Mouse (Mus musculus): ENCODE measurements around the gene Klhl33. TPM values are rescaled to one million over a fixed set of nuclear protein-coding genes. Genes with fewer than 3 reads are reported as not detected.
"Not testable (repeated sequence)": the region's sequence is repeated elsewhere in the genome, so short reads cannot be mapped to it uniquely, and the experiment has no call there.

Gene Klhl33
- polyA plus RNA-seq, 1 experiment from 2014 or later: 0.09 TPM

DNA sequence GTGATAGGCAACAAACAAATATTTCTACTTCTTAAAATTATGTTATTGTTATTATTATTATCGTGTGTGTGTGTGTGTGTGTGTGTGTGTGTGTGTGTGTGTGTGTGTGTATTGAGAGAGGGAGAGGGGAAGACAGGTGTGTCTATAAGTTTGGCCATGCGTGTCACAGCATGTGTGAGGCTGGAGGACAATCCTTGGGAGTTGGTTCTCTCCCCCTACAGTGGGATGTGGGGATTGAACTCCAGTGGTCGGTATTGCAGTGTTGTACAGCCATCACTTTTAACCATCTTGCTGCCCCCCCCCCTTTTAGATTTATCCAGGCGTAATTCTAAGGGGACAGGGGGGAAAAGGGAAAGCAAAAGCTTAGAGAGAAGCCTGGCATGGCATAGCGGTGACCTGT, 28.7 kb downstream of the Klhl33 start:
- no peak overlapping the region for H3K4me3 ChIP-seq
- WGBS: 84% methylated on average over 5 of the region's 5 CpGs
- no peak overlapping the region for H3K27ac ChIP-seq
- H3K4me1 ChIP-seq: peaks cover 13% of the 10 kb centered on the region
- no peaks in the 10 kb centered on the region for H3K9me3 ChIP-seq
- H3K36me3 ChIP-seq (replicated peaks): no peaks in the 10 kb centered on the region
- H3K27me3 ChIP-seq (ENCODE audit: poor library complexity, severe bottlenecking): no peaks in the 10 kb centered on the region
- DNase-seq (ENCODE audit: extremely low spot score, low spot score): no peak

DNA sequence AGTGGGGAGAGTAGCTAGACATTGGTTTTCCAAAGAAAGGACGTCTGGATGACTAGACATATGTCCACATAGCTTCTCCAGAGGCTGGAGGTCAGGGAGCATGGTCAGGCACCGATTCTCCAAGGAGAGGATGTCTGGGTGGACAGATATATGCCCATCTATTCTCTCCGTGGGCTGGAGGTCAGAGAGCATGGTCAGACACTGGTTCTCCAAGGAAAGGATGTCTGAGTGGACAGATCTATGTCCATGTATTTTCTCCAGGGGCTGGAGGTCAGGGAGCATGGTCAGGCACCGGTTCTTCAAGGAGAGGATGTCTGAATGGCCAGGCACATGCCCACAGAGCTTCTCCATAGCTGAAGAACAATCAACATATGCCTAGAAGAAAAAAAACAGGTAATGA, 29.1 kb downstream of the Klhl33 start:
- DNase-seq (ENCODE audit: extremely low spot score, low spot score): no peak
- Histone ChIP-seq H3K4me1 (peaks cover 13% of the 10 kb centered on the region), H3K36me3 (replicated peaks) (no peaks in the 10 kb centered on the region), H3K27me3 (ENCODE audit: poor library complexity, severe bottlenecking) (no peaks in the 10 kb centered on the region), H3K9me3 (no peaks in the 10 kb centered on the region), H3K27ac (no peak overlapping the region), H3K4me3 (no peak overlapping the region)
- 72% methylated on average over 4 of the region's 4 CpGs for WGBS

DNA sequence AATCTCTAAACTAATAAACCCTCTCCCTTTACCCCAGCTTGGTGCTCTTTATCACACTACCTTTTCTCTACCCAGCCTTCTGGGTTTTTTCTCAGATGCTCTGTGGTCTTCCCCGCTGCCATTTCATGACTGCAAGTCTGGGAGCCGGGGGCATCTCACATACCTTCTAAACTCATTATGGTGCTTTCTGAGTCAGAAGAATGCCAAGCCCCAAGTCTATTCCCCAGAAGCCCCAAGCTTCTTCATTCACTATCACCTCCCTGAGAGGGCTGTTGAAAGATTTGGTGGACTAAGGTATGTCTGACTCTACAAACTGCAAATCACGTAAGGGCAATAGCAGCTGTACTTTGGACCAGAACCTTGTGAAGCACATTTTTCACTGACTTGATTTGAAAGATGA, 30.3 kb downstream of the Klhl33 start:
- Histone ChIP-seq H3K4me3 (no peak overlapping the region), H3K27ac (no peak overlapping the region), H3K27me3 (ENCODE audit: poor library complexity, severe bottlenecking) (no peaks in the 10 kb centered on the region), H3K9me3 (no peaks in the 10 kb centered on the region), H3K36me3 (replicated peaks) (peaks cover 9% of the 10 kb centered on the region), H3K4me1 (peaks cover 13% of the 10 kb centered on the region)
- no peak for DNase-seq (ENCODE audit: extremely low spot score, low spot score)
- WGBS: 88% methylated on average over 3 of the region's 3 CpGs

DNA sequence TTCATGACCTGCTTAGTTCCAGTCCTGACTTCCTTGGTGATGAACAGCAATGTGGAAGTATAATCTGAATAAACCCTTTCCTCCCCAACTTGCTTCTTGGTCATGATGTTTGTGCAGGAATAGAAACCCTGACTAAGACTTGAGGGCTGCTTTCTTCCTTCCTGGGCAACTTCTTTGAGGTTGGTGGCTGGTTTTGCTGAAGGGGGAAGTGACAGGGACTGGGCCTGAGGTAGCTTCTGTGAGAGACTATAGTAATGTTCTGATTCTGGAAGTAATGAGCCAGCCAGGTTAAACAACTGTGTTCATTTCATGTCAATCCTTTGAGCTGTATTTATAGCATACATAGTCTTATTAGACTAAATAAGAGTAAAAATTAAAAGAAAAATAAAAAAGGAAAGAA, 32.3 kb downstream of the Klhl33 start:
- peaks cover 18% of the 10 kb centered on the region for H3K36me3 ChIP-seq (replicated peaks)
- H3K4me1 ChIP-seq; DNase-seq (ENCODE audit: extremely low spot score, low spot score); H3K27me3 ChIP-seq (ENCODE audit: poor library complexity, severe bottlenecking); H3K9me3 ChIP-seq; H3K27ac ChIP-seq; H3K4me3 ChIP-seq: not testable (repeated sequence)

DNA sequence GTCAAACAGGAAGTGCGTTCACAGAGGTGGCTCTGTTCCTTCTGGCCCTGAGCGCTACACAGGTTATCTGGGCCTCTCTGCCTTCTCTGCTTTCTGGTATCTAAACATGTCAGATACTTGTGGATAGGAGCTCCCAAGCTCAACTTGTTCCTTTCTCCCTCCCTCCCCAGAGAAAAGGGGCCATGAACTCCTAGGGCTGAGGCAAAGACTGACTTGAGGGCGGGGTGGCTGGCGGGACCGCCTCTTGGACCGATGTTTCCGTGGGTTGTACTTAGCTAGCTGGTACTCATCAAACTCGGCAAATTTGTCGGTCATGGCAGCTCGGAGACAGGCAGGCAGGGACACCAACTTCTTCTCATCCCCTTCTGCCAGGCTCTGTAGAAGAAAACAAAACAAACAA, 34.7 kb downstream of the Klhl33 start:
- Histone ChIP-seq H3K9me3 (no peaks in the 10 kb centered on the region), H3K4me3 (no peak overlapping the region), H3K27ac (no peak overlapping the region), H3K36me3 (replicated peaks) (peaks cover 27% of the 10 kb centered on the region), H3K4me1 (no peaks in the 10 kb centered on the region), H3K27me3 (ENCODE audit: poor library complexity, severe bottlenecking) (no peaks in the 10 kb centered on the region)
- no peak for DNase-seq (ENCODE audit: extremely low spot score, low spot score)
- 94% methylated on average over 10 of the region's 10 CpGs for WGBS

DNA sequence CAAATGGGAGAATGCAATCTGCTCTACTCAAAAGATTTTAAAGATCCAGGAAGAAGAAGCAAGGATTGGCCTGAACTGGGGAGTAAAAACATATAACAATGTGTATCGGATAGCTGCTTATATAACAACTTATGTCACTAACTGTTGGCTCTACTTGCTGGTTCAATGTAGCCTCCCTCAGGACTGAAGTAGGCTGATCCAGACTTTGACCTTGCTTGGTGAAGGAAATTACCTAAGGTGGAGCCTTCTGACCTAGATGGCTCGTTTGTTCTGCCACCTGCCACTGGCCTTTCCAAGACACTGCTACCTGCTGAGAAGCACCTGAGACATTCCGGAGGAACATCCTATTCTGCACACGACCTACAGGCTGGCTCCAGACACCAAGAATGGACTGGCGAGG, 41.5 kb downstream of the Klhl33 start:
- Histone ChIP-seq H3K36me3 (replicated peaks) (peaks cover 21% of the 10 kb centered on the region), H3K9me3 (no peaks in the 10 kb centered on the region)

More for the DNA sequence above, 41.5 kb downstream of the Klhl33 start:
- Histone ChIP-seq H3K4me3 (no peak overlapping the region), H3K27me3 (ENCODE audit: poor library complexity, severe bottlenecking) (no peaks in the 10 kb centered on the region), H3K4me1 (no peaks in the 10 kb centered on the region), H3K27ac (no peak overlapping the region)
- 88% methylated on average over 5 of the region's 5 CpGs for WGBS
- DNase-seq (ENCODE audit: extremely low spot score, low spot score): no peak

Other genes with a start within 250 kb of the Klhl33 start
- gene Olfr747, start 204.3 kb downstream of the Klhl33 start, polyA plus RNA-seq (2016; fragmentation: Nextera tagmentation; extraction: Ambion mirVana): not detected in 2 replicates
- gene Olfr748, start 190.1 kb downstream of the Klhl33 start, polyA plus RNA-seq (2016; fragmentation: Nextera tagmentation; extraction: Ambion mirVana): not detected in 2 replicates
- gene Olfr749, start 152.4 kb downstream of the Klhl33 start, polyA plus RNA-seq (2016; fragmentation: Nextera tagmentation; extraction: Ambion mirVana): not detected in 2 replicates
- 107 and 109 TPM in 2 replicates for gene Ttc5, start 112.0 kb downstream of the Klhl33 start, polyA plus RNA-seq (2016; fragmentation: Nextera tagmentation; extraction: Ambion mirVana)
- gene Ccnb1ip1, start 89.8 kb downstream of the Klhl33 start, polyA plus RNA-seq (2016; fragmentation: Nextera tagmentation; extraction: Ambion mirVana): not detected in 2 replicates
- 76.7 and 84.4 TPM in 2 replicates for gene Parp2, start 89.7 kb downstream of the Klhl33 start, polyA plus RNA-seq (2016; fragmentation: Nextera tagmentation; extraction: Ambion mirVana)
- gene Tep1, start 26.9 kb downstream of the Klhl33 start, polyA plus RNA-seq (2016; fragmentation: Nextera tagmentation; extraction: Ambion mirVana): 4.1 and 5.2 TPM in 2 replicates
- 190 and 197 TPM in 2 replicates for gene Osgep, start 27.4 kb upstream of the Klhl33 start, polyA plus RNA-seq (2016; fragmentation: Nextera tagmentation; extraction: Ambion mirVana)
- 503 and 517 TPM in 2 replicates for gene Apex1, start 27.5 kb upstream of the Klhl33 start, polyA plus RNA-seq (2016; fragmentation: Nextera tagmentation; extraction: Ambion mirVana)
- gene Pip4p1, start 33.3 kb upstream of the Klhl33 start, polyA plus RNA-seq (2016; fragmentation: Nextera tagmentation; extraction: Ambion mirVana): 44.8 and 45.3 TPM in 2 replicates
- 82.4 and 83.6 TPM in 2 replicates for gene Pnp, start 33.6 kb upstream of the Klhl33 start, polyA plus RNA-seq (2016; fragmentation: Nextera tagmentation; extraction: Ambion mirVana)
- gene Gm49342, start 47.0 kb upstream of the Klhl33 start, polyA plus RNA-seq (2016; fragmentation: Nextera tagmentation; extraction: Ambion mirVana): not detected in 2 replicates
- gene Pnp2, start 58.5 kb upstream of the Klhl33 start, polyA plus RNA-seq (2016; fragmentation: Nextera tagmentation; extraction: Ambion mirVana): 0.73 and 1.3 TPM in 2 replicates
- not detected in 2 replicates for gene Rnase10, start 110.2 kb upstream of the Klhl33 start, polyA plus RNA-seq (2016; fragmentation: Nextera tagmentation; extraction: Ambion mirVana)
- not detected in 2 replicates for gene Rnase9, start 144.4 kb upstream of the Klhl33 start, polyA plus RNA-seq (2016; fragmentation: Nextera tagmentation; extraction: Ambion mirVana)
- gene Rnase11, start 152.7 kb upstream of the Klhl33 start, polyA plus RNA-seq (2016; fragmentation: Nextera tagmentation; extraction: Ambion mirVana): not detected in 2 replicates
- not detected in 2 replicates for gene Rnase12, start 160.2 kb upstream of the Klhl33 start, polyA plus RNA-seq (2016; fragmentation: Nextera tagmentation; extraction: Ambion mirVana)
- gene Olfr750, start 176.9 kb upstream of the Klhl33 start, polyA plus RNA-seq (2016; fragmentation: Nextera tagmentation; extraction: Ambion mirVana): not detected in 2 replicates
- gene Rnase4, start 193.6 kb upstream of the Klhl33 start, polyA plus RNA-seq (2016; fragmentation: Nextera tagmentation; extraction: Ambion mirVana): 6.6 and 6.8 TPM in 2 replicates
- 1.7 and 1.9 TPM in 2 replicates for gene Ang, start 193.6 kb upstream of the Klhl33 start, polyA plus RNA-seq (2016; fragmentation: Nextera tagmentation; extraction: Ambion mirVana)
- 0.28 TPM in 1 of 2 replicates, not detected in the other for gene Eddm3b, start 216.9 kb upstream of the Klhl33 start, polyA plus RNA-seq (2016; fragmentation: Nextera tagmentation; extraction: Ambion mirVana)
- gene Rnase6, start 226.4 kb upstream of the Klhl33 start, polyA plus RNA-seq (2016; fragmentation: Nextera tagmentation; extraction: Ambion mirVana): 0.26 and 0.30 TPM in 2 replicates
- not detected in 2 replicates for gene Rnase1, start 249.3 kb upstream of the Klhl33 start, polyA plus RNA-seq (2016; fragmentation: Nextera tagmentation; extraction: Ambion mirVana)